Mouse (Mus musculus) brain, embryonic 14.5 days (tissue): ENCODE measurements around the gene Uggt2. TPM values are rescaled to one million over a fixed set of nuclear protein-coding genes. Genes with fewer than 3 reads are reported as not detected.
A peak's percentile ranks its signal among the peaks of the same experiment; 100 is the strongest.

ENCODE experiments used
- DNase-seq: peaks from one replicate; pipeline ENCODE4 v3.0.0-alpha.2; 2011; ENCODE audit warnings: low read depth
- CTCF ChIP-seq: fragments of 200-500 bp; IDR thresholded peaks from 2 replicates; pipeline ENCODE4 v1.5.1; 2012; ENCODE audit warnings: inconsistent platforms, mild to moderate bottlenecking, moderate library complexity, borderline replicate concordance; ENCODE audit not compliant: insufficient read depth, insufficient read length; ENCODE audit errors: extremely low read depth
- POLR2A ChIP-seq: fragments of 200-500 bp; IDR thresholded peaks from 2 replicates; pipeline ENCODE4 v1.6.1; 2012; ENCODE audit warnings: mild to moderate bottlenecking, inconsistent platforms, borderline replicate concordance; ENCODE audit not compliant: poor library complexity, insufficient read depth, insufficient read length, severe bottlenecking; ENCODE audit errors: extremely low read depth
- polyA plus RNA-seq: library from polyadenylated mRNA; depleted of rRNA; stranded (reverse); fragments of >200 nt; gene quantifications from 2 replicates; pipeline ENCODE4 v1.2.3, GENCODE M21; 2012

The Uggt2 gene
- polyA plus RNA-seq, 1 experiment = 42.6 TPM

- DNase-seq = no peak
- no peak for TF ChIP-seq CTCF
- no peak for TF ChIP-seq POLR2A
Observed at GRCm38 (mm10) chr14:118972268-118972667, 127.0 kb downstream of the Uggt2 start.

GRCm38 (mm10) chr14:118967646-118968045 is 131.6 kb downstream of the Uggt2 start:
- no peak for TF ChIP-seq POLR2A
- no peak for TF ChIP-seq CTCF
- DNase-seq = no peak

GRCm38 (mm10) chr14:118965356-118966000 is 133.8 kb downstream of the Uggt2 start:
- no peak for DNase-seq
- TF ChIP-seq POLR2A (no peak), CTCF (no peak)

DNA sequence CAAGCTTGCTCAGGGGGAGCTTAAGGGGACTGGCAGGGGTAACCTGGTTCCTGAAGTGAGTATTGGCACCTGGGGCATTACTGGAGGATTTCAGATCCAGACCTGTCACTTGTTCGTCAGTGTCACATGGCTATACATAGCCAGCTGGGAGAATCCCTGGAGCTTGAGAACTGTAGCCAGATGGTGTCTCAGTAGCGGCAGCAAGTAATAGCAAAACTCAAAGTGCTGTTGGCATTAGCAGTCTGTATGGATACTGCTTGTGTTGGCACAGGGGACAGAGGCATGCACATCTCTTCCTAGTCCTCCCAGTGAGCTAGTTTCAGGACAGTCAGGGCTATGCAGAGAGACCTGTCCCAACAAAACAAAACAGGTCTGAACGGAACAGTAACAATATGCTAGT is 141.2 kb downstream of the Uggt2 start:
- TF ChIP-seq CTCF (no peak), POLR2A (no peak)

GRCm38 (mm10) chr14:118951912-118952583 is 147.2 kb downstream of the Uggt2 start:
- no peak for DNase-seq
- TF ChIP-seq POLR2A (no peak), CTCF (no peak)

More for the DNA sequence above, 141.2 kb downstream of the Uggt2 start:
- peak; percentile 60 for DNase-seq

- no peak for TF ChIP-seq POLR2A
- no peak for TF ChIP-seq CTCF
- no peak for DNase-seq
Observed at GRCm38 (mm10) chr14:118948841-118949240, 150.4 kb downstream of the Uggt2 start.

DNA sequence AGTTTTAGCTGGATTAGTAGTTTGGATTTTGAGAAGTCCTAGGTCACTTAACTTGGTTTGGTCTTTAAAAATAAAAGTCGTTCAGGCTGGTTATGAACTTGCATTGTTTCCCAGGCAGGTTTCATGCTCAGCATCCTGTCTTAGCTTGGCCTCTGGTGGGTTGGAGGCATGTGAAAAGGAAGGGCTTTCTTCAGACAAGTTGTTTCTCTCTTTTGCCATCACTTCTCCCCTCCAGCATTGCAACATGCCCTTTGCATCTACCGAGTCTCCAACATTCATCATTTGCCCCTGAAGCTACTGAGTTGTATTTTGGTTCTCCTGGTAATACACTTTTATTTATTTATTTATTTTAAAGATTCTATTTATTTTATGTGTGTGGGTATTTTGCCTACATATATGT is 154.5 kb downstream of the Uggt2 start:
- no peak for TF ChIP-seq POLR2A
- no peak for TF ChIP-seq CTCF

GRCm38 (mm10) chr14:118942076-118942475 is 157.2 kb downstream of the Uggt2 start:
- no peak for TF ChIP-seq CTCF
- no peak for TF ChIP-seq POLR2A
- no peak for DNase-seq

More for the DNA sequence above, 154.5 kb downstream of the Uggt2 start:
- no peak for DNase-seq

DNA sequence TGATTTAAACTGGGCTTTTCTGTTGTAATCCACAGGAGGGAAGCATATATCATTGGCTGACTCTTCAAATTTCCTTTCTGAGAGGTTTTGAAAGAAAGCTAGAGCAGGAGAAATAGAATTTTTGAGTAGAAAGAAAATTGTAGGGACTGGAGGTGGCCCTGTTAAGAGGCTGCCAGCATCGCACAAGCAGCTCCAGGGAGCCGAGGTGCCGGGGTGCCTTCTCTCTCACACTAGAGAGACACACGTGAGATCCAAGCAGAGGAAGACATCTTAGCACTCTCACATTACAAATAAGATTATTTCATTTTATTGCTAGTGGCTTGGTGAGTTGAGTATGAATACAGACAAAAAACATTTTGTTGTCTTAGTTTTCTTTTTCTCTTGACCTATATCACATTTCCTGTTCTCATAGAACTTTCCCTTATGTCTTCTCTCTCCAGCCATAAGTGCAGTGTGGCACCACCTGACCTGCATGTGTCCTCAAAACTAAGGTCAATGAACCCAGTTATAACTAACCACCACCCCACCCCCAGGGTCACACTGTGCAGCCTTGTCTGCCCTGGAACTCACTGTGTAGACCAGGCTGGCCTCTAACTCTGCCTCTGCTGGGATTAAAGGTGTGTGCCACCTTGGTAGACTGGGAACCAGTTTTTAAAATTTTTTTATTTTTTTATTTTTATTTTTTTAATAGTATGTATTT is 158.3 kb downstream of the Uggt2 start:
- TF ChIP-seq CTCF = no peak
- no peak for TF ChIP-seq POLR2A
- no peak for DNase-seq

- TF ChIP-seq CTCF = no peak
- no peak for TF ChIP-seq POLR2A
- peak; percentile 34 for DNase-seq
Observed at GRCm38 (mm10) chr14:118938551-118938950, 160.7 kb downstream of the Uggt2 start.
